Mouse (Mus musculus) ovary, adult 18-20 months (tissue): ENCODE measurements at regions not wholly inside any gene's neighbourhood (a gene's known extent, or its start where the extent isn't known, plus 50 kb on each side); places are given as distances from the start of the nearest gene placed in this dataset.

ENCODE experiments used
- DNase-seq: peaks from one replicate; pipeline ENCODE4 v3.0.0; 2022; ENCODE audit warnings: low spot score, mixed read lengths

GRCm38 (mm10) chr17:72993134-72993533 lies 75.0 kb downstream of the Lbh start:
- no peak for DNase-seq

GRCm38 (mm10) chr17:72993626-72994025 lies 75.5 kb downstream of the Lbh start:
- DNase-seq: no peak

- DNase-seq: no peak
Measured at GRCm38 (mm10) chr17:72996539-72996938, 78.4 kb downstream of the Lbh start.

GRCm38 (mm10) chr17:72997301-72997921 lies 79.3 kb downstream of the Lbh start:
- DNase-seq: no peak

- DNase-seq: no peak
Measured at GRCm38 (mm10) chr17:73005100-73005499, 87.0 kb downstream of the Lbh start.

GRCm38 (mm10) chr17:73008901-73009300 lies 90.8 kb downstream of the Lbh start:
- no peak for DNase-seq

- DNase-seq: no peak
Measured at GRCm38 (mm10) chr17:73009962-73010361, 91.9 kb downstream of the Lbh start.

- DNase-seq: no peak
Measured at GRCm38 (mm10) chr17:73012356-73012755, 94.3 kb downstream of the Lbh start.

GRCm38 (mm10) chr17:73012954-73013353 lies 94.8 kb upstream of the Lclat1 start:
- DNase-seq: no peak

- no peak for DNase-seq
Measured at GRCm38 (mm10) chr17:73014090-73014853, 93.5 kb upstream of the Lclat1 start.

- no peak for DNase-seq
Measured at GRCm38 (mm10) chr17:73017173-73017572, 90.6 kb upstream of the Lclat1 start.

- peak; percentile 48 for DNase-seq
Measured at GRCm38 (mm10) chr17:73022630-73023051, 85.1 kb upstream of the Lclat1 start.

- peak; percentile 12 for DNase-seq
Measured at GRCm38 (mm10) chr17:73023362-73024107, 84.2 kb upstream of the Lclat1 start.

- no peak for DNase-seq
Measured at GRCm38 (mm10) chr17:73027122-73027521, 80.7 kb upstream of the Lclat1 start.

GRCm38 (mm10) chr17:73031796-73032195 lies 76.0 kb upstream of the Lclat1 start:
- DNase-seq: no peak

GRCm38 (mm10) chr17:73032326-73032725 lies 75.5 kb upstream of the Lclat1 start:
- DNase-seq: no peak

GRCm38 (mm10) chr17:73034420-73034819 lies 73.4 kb upstream of the Lclat1 start:
- no peak for DNase-seq

- DNase-seq: no peak
Measured at GRCm38 (mm10) chr17:73034981-73035481, 72.8 kb upstream of the Lclat1 start.

GRCm38 (mm10) chr17:73036845-73037244 lies 70.9 kb upstream of the Lclat1 start:
- DNase-seq: no peak

- no peak for DNase-seq
Measured at GRCm38 (mm10) chr17:73038586-73038985, 69.2 kb upstream of the Lclat1 start.

- DNase-seq: no peak
Measured at GRCm38 (mm10) chr17:73044918-73045580, 62.7 kb upstream of the Lclat1 start.

- no peak for DNase-seq
Measured at GRCm38 (mm10) chr17:73046985-73047384, 60.8 kb upstream of the Lclat1 start.
